ENCODE assay signal across 14 mouse cellular contexts in the genomic region with DNA sequence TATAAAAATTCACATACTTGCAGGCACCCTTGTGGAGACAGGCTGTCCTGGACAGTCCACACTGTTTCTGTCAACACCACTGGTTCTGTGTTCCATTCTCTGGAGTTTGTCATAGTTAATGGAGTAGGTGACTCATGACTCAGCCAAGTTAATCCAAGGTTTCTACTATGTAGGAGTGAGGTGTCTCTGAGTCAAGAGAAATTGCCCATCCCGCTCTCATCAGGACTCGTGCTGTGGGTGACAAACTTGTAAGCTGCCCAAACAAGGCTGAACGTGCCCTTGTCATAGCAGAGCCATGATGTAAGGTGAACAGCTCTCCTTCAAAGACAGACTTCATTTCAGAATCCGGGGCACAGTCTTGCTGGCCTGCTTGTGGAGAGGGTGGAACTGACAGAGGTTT.
"Had no signal": no experiment of that assay in that cellular context is flagged by ENCODE, and none has a peak within 500 bp of the region (broad histone marks: within the 10 kb centered on the region; RNA-seq: fewer than 3 reads in every experiment).

No protein-coding gene starts in this region.

- H3K36me3 ChIP-seq: kidney, embryonic 15.5 days; limb, embryonic 15.5 days; liver, embryonic 12.5 days; lung, embryonic 15.5 days; midbrain, embryonic 10.5 days; neural tube, embryonic 13.5 days had no signal

- H3K4me3 ChIP-seq: kidney, embryonic 15.5 days; limb, embryonic 15.5 days; liver, embryonic 12.5 days; lung, embryonic 15.5 days; midbrain, embryonic 10.5 days; neural tube, embryonic 13.5 days had no signal

- H3K9ac ChIP-seq: kidney, embryonic 15.5 days; limb, embryonic 15.5 days; liver, embryonic 12.5 days; lung, embryonic 15.5 days; neural tube, embryonic 13.5 days had no signal

- H3K27ac ChIP-seq: kidney, embryonic 15.5 days; limb, embryonic 15.5 days; liver, embryonic 12.5 days; lung, embryonic 15.5 days; midbrain, embryonic 10.5 days; neural tube, embryonic 13.5 days had no signal

- ATAC-seq: liver, embryonic 12.5 days; midbrain, embryonic 16.5 days had no signal

- H3K4me2 ChIP-seq: kidney, embryonic 15.5 days; limb, embryonic 15.5 days; liver, embryonic 12.5 days; lung, embryonic 15.5 days; neural tube, embryonic 13.5 days had no signal

- H3K9me3 ChIP-seq: kidney, embryonic 15.5 days; limb, embryonic 15.5 days; lung, embryonic 15.5 days; neural tube, embryonic 13.5 days had no signal

- DNase-seq: kidney, adult 2 months; kidney, postnatal 14 days; lung, postnatal 4 days; retina, postnatal 1 day; right cerebral cortex, postnatal 4 days; spleen, adult 18-20 months; thymus, postnatal 4 days had no signal

- H3K27me3 ChIP-seq: kidney, embryonic 15.5 days; limb, embryonic 15.5 days; liver, embryonic 12.5 days; lung, embryonic 15.5 days; neural tube, embryonic 13.5 days had no signal

- H3K4me1 ChIP-seq: kidney, embryonic 15.5 days; limb, embryonic 15.5 days; liver, embryonic 12.5 days; neural tube, embryonic 13.5 days had no signal
